Mouse (Mus musculus) CH12.LX (cell line): Measurements from ENCODE around the gene Nebl. TPM values are rescaled to one million over a fixed set of nuclear protein-coding genes. Genes with fewer than 3 reads are reported as not detected.

Experiments
- DNase-seq: peaks from one replicate; pipeline ENCODE4 v3.0.0-alpha.2; 2013; ENCODE audit errors: extremely low read depth
- H3K27ac ChIP-seq: 2 replicates; pipeline ENCODE4 v1.5.1; 2012; ENCODE audit warnings: low read depth, mild to moderate bottlenecking, control low read depth, moderate library complexity; ENCODE audit not compliant: insufficient read depth
- H3K27me3 ChIP-seq: replicated peaks from 2 replicates; pipeline ENCODE3; 2012; ENCODE audit warnings: inconsistent platforms
- H3K36me3 ChIP-seq, 2 experiments: replicated peaks in 1 of 2; 2 replicates each; pipeline versions ENCODE3 to v1.6.1; 2012; ENCODE audit warnings: inconsistent platforms in 1 of 2, low read length in 1 of 2, mild to moderate bottlenecking in 1 of 2, mixed read lengths in 1 of 2, moderate library complexity in 1 of 2; ENCODE audit not compliant: control insufficient read depth in 1 of 2, insufficient read depth in 1 of 2
- H3K4me1 ChIP-seq, 2 experiments: 2 replicates each; pipeline ENCODE4 v1.6.1; 2012; ENCODE audit warnings: inconsistent platforms in 1 of 2, moderate library complexity in 1 of 2; ENCODE audit not compliant: insufficient read depth in 2 of 2, control insufficient read depth in 1 of 2
- H3K4me2 ChIP-seq: 2 replicates; pipeline ENCODE4 v1.6.1; 2012; ENCODE audit warnings: low read depth, mild to moderate bottlenecking, control low read depth; ENCODE audit not compliant: poor library complexity, insufficient read depth, severe bottlenecking
- H3K4me3 ChIP-seq, 3 experiments: fragments of 150-350 bp in 1 of 3; sonication (generic) in 1 of 3; replicated peaks in 1 of 3; 2 replicates each; pipeline versions ENCODE3 to v1.5.1; 2011 to 2012; ENCODE audit warnings: low read depth in 2 of 3, low read length in 2 of 3, mild to moderate bottlenecking in 2 of 3, moderate library complexity in 2 of 3, control low read depth in 1 of 3, improper control_type of control experiment in 1 of 3, inconsistent platforms in 1 of 3, mixed read lengths in 1 of 3; ENCODE audit not compliant: poor library complexity in 1 of 3
- H3K79me2 ChIP-seq: replicated peaks from 2 replicates; pipeline ENCODE4 v1.6.1; 2012; ENCODE audit warnings: mild to moderate bottlenecking, moderate library complexity; ENCODE audit not compliant: control insufficient read depth, poor library complexity, insufficient read depth, severe bottlenecking; ENCODE audit errors: extremely low read depth
- H3K9ac ChIP-seq: 2 replicates; pipeline ENCODE4 v1.6.1; 2012; ENCODE audit warnings: low read depth, mild to moderate bottlenecking, control low read depth, moderate library complexity; ENCODE audit not compliant: insufficient read depth
- H3K9me3 ChIP-seq: replicated peaks from 2 replicates; pipeline ENCODE3; 2012; ENCODE audit warnings: low read length, inconsistent platforms, mixed read lengths
- E2F4 ChIP-seq: IDR thresholded peaks from 2 replicates; pipeline ENCODE4 v1.6.1; 2011; ENCODE audit warnings: low read depth, low read length, improper control_type of control experiment; ENCODE audit not compliant: insufficient replicate concordance
- ELF1 ChIP-seq: IDR thresholded peaks from 2 replicates; pipeline ENCODE4 v1.6.1; 2014; ENCODE audit warnings: low read depth, mild to moderate bottlenecking, inconsistent platforms, low read length, improper control_type of control experiment
- EP300 ChIP-seq: IDR thresholded peaks from 2 replicates; pipeline ENCODE4 v1.6.1; 2011; ENCODE audit warnings: low read length, improper control_type of control experiment
- GABPA ChIP-seq: IDR thresholded peaks from 2 replicates; pipeline ENCODE4 v1.6.1; 2012; ENCODE audit warnings: low read depth, low read length, improper control_type of control experiment, inconsistent platforms; ENCODE audit not compliant: insufficient replicate concordance
- HCFC1 ChIP-seq: IDR thresholded peaks from 2 replicates; pipeline ENCODE4 v1.6.1; 2012; ENCODE audit warnings: low read depth, mild to moderate bottlenecking, inconsistent platforms, low read length, improper control_type of control experiment
- MAFK ChIP-seq: IDR thresholded peaks from 2 replicates; pipeline ENCODE4 v1.6.1; 2011; ENCODE audit warnings: low read length, improper control_type of control experiment; ENCODE audit not compliant: insufficient replicate concordance
- MXI1 ChIP-seq: IDR thresholded peaks from 2 replicates; pipeline ENCODE4 v1.6.1; 2011; ENCODE audit warnings: mild to moderate bottlenecking, low read depth, low read length, improper control_type of control experiment
- NELFE ChIP-seq: IDR thresholded peaks from 2 replicates; pipeline ENCODE4 v1.6.1; 2011; ENCODE audit warnings: low read depth, low read length, improper control_type of control experiment
- NRF1 ChIP-seq: IDR thresholded peaks from 2 replicates; pipeline ENCODE4 v1.6.1; 2014; ENCODE audit warnings: low read depth, mild to moderate bottlenecking, inconsistent platforms, low read length, improper control_type of control experiment, moderate library complexity
- PAX5 ChIP-seq: IDR thresholded peaks from 2 replicates; pipeline ENCODE4 v1.6.1; 2012; ENCODE audit warnings: low read length, inconsistent platforms, mixed read lengths
- SIN3A ChIP-seq: IDR thresholded peaks from 2 replicates; pipeline ENCODE4 v1.6.1; 2012; ENCODE audit warnings: low read length, improper control_type of control experiment, inconsistent platforms
- TCF12 ChIP-seq: IDR thresholded peaks from 2 replicates; pipeline ENCODE4 v1.6.1; 2014; ENCODE audit warnings: low read depth, mild to moderate bottlenecking, inconsistent platforms, low read length, improper control_type of control experiment
- UBTF ChIP-seq: IDR thresholded peaks from 2 replicates; pipeline ENCODE4 v1.6.1; 2012; ENCODE audit warnings: low read depth, mild to moderate bottlenecking, inconsistent platforms, low read length, improper control_type of control experiment, moderate library complexity
- ZC3H11A ChIP-seq: IDR thresholded peaks from 2 replicates; pipeline ENCODE4 v1.6.1; 2012; ENCODE audit warnings: low read depth, mild to moderate bottlenecking, inconsistent platforms, low read length, improper control_type of control experiment
- ZKSCAN1 ChIP-seq: IDR thresholded peaks from 2 replicates; pipeline ENCODE4 v1.6.1; 2012; ENCODE audit warnings: low read depth, inconsistent platforms, low read length, improper control_type of control experiment, borderline replicate concordance
- ZMIZ1 ChIP-seq: IDR thresholded peaks from 2 replicates; pipeline ENCODE4 v1.6.1; 2012; ENCODE audit warnings: low read depth, mild to moderate bottlenecking, inconsistent platforms, low read length, improper control_type of control experiment
- ZNF384 ChIP-seq: IDR thresholded peaks from 2 replicates; pipeline ENCODE4 v1.6.1; 2012; ENCODE audit warnings: low read depth, low read length, improper control_type of control experiment, inconsistent platforms
- dilution Hi-C: fragments of 300-500 bp; cut with MboI; formaldehyde crosslinking; loops from 2 replicates; pipeline ENCODE4 v1.14.3; 2020; ENCODE audit warnings: low sequenced_read_pairs; ENCODE audit not compliant: extremely low pct_unique_long_range_greater_than_20kb, extremely low pct_ligation_motif_present
- in situ Hi-C: fragments of 300-500 bp; cut with MboI; formaldehyde crosslinking; loops from 3 replicates; pipeline ENCODE4 v1.14.3; 2019; ENCODE audit warnings: low sequenced_read_pairs, low pct_ligation_motif_present, low pct_unique_long_range_greater_than_20kb, mixed read lengths
- polyA plus RNA-seq: library from polyadenylated mRNA; unstranded; fragments of >175 nt; gene quantifications from 2 replicates; pipeline ENCODE4 v1.2.1, GENCODE M21; 2012; ENCODE audit warnings: low read depth; ENCODE audit not compliant: insufficient read length
- total RNA-seq, 2 experiments: library from RNA; depleted of rRNA; stranded (reverse); fragments of 300-350 nt in 1 of 2; fragments of >200 nt in 1 of 2; gene quantifications; 2 replicates each; pipeline ENCODE4 v1.2.3; 2012 to 2014

Gene Nebl
- total and polyA plus RNA-seq, 3 experiments = 12.6 to 113 (median 46.4) TPM

GRCm38 (mm10) chr2:17687141-17687540 is 44.1 kb downstream of the Nebl start:
- Histone ChIP-seq H3K9ac (no peak overlapping the region), H3K36me3 (no peaks in the 10 kb centered on the region), H3K27me3 (no peaks in the 10 kb centered on the region), H3K4me1 (peaks cover 0 to 11% of the 10 kb centered on the region in 2 experiments; a peak in 2 of 4 replicates), H3K27ac (no peak overlapping the region), H3K4me3 (no peak overlapping the region), H3K9me3 (no peaks in the 10 kb centered on the region), H3K79me2 (no peaks in the 10 kb centered on the region), H3K4me2 (no peak overlapping the region)
- in situ Hi-C loops (no loop called here), dilution Hi-C loops (no loop called here)
- DNase-seq = no peak
- TF ChIP-seq PAX5 = no peak
- no peak for TF ChIP-seq E2F4
- no peak for TF ChIP-seq NELFE
- TF ChIP-seq NRF1 = no peak
- TF ChIP-seq ZMIZ1 = no peak
- no peak for TF ChIP-seq HCFC1
- TF ChIP-seq ZKSCAN1 = no peak
- no peak for TF ChIP-seq GABPA
- no peak for TF ChIP-seq MXI1
- no peak for TF ChIP-seq TCF12
- no peak for TF ChIP-seq ZNF384
- no peak for TF ChIP-seq MAFK
- no peak for TF ChIP-seq EP300
- no peak for TF ChIP-seq ELF1
- TF ChIP-seq UBTF = no peak

GRCm38 (mm10) chr2:17683326-17684040 is 47.8 kb downstream of the Nebl start:
- Histone ChIP-seq H3K9ac (no peak overlapping the region), H3K36me3 (no peaks in the 10 kb centered on the region), H3K9me3 (no peaks in the 10 kb centered on the region), H3K27ac (no peak overlapping the region), H3K4me2 (no peak overlapping the region), H3K4me1 (peaks cover 0 to 11% of the 10 kb centered on the region in 2 experiments; a peak in 2 of 4 replicates), H3K27me3 (no peaks in the 10 kb centered on the region), H3K4me3 (no peak overlapping the region), H3K79me2 (no peaks in the 10 kb centered on the region)
- DNase-seq = no peak
- TF ChIP-seq ZC3H11A (no peak), SIN3A (no peak), MAFK (no peak)
- in situ Hi-C loops (no loop called here), dilution Hi-C loops (no loop called here)
